Mouse (Mus musculus) heart, adult 9 months (tissue): ENCODE results near the gene Dlx2.

Experiments used
- DNase-seq, 2 experiments: peaks; one replicate each; pipeline ENCODE4 v3.0.0; 2022; ENCODE audit warnings: low spot score in 2 of 2

The Dlx2 gene

DNA sequence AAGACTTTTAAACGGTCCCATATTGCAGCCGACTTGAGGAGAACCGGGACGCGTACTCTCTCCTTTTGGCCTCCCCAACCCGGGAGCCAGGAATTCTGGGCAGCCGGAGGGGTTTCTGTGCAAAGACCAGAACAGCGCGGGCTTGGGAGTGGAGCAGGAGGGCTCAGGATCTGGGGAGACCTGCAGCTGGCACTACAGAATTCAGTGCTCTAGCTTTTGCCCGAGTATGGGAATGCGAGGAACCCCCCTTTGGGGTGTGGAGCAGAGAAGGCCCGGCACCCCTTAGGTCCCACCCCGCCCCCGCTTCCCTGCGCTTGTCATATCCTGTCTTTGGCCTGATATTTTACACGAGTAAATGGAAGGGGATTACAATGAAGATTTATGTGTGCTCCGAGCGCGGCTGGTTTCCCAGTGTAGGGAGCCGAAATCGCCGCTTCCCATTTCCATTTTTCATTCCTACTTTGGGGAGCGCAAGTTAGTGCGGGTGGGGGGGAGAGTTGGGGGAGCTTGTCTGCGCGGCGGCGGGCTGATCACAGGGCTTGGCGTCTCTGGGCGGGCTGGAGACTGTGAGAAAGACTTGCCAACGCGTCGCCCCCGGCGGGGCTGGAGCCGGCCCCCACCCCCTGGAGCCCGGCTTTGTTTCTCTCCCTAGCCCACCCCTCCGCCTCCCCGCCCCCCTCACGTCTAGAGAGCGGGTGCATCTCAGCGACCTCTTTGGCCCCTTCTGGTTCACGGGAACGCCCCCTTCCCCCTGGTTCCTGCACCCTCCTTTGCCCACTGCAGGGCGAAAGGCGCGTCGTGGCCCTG is 5.7 kb downstream of the Dlx2 start:
- no peak for DNase-seq

DNA sequence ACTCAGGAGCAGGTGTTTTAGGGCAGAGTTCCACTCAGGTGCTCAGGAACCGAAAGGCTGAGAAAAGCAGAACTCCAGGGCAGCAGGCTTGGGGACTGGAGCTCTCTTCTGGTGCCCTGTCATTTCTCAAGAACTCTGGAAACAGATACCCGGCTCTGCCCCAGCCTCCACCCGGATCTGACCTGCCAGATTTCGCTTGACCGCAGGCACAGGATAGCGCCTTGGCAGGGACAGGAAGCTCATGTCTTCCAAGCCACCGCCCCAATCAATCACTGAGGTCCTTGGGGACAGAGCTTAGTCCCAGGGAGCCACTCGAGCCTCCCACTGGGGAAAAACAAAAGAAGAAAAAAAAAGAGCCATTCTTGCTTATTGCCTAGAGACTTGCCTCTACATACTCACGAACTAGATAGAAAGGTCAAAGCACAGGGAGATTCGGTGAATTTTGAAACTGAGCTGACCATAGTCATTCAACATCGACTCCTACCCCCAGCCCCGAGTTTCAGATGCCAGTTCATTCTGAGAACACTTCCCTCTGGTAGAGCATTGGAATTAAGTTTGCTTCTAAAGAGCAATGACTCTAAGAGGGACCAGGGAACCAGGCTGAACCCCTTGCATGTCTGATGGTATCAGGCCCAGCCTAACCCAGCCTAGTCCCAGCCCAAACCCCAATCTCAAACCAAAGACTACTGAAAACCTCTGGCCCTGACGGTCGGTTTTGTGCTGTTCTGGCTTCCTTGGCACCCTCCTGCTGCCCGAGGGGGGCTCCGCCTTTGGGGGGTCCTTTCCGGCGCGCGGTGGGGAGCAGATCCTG is 12.1 kb downstream of the Dlx2 start:
- no peak for DNase-seq

DNA sequence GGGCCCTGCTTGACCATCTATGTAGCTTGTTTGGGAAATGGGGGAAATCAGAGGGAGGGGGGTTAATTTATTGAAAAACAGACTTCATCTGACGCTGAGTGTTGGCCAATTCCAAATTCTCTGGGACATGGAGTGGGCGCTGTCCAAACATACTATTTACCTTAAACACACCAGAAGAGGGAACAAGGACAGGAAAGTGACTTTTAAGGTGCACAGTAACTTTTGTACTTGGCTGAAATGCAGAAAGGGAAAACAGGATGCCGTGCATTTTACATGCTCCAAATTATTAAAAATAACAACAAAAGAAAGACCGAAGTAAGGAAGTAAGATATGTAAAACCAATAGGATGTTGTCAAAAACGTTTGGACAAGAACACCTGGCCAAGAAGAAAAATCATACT is 13.5 kb downstream of the Dlx2 start:
- no peak for DNase-seq

DNA sequence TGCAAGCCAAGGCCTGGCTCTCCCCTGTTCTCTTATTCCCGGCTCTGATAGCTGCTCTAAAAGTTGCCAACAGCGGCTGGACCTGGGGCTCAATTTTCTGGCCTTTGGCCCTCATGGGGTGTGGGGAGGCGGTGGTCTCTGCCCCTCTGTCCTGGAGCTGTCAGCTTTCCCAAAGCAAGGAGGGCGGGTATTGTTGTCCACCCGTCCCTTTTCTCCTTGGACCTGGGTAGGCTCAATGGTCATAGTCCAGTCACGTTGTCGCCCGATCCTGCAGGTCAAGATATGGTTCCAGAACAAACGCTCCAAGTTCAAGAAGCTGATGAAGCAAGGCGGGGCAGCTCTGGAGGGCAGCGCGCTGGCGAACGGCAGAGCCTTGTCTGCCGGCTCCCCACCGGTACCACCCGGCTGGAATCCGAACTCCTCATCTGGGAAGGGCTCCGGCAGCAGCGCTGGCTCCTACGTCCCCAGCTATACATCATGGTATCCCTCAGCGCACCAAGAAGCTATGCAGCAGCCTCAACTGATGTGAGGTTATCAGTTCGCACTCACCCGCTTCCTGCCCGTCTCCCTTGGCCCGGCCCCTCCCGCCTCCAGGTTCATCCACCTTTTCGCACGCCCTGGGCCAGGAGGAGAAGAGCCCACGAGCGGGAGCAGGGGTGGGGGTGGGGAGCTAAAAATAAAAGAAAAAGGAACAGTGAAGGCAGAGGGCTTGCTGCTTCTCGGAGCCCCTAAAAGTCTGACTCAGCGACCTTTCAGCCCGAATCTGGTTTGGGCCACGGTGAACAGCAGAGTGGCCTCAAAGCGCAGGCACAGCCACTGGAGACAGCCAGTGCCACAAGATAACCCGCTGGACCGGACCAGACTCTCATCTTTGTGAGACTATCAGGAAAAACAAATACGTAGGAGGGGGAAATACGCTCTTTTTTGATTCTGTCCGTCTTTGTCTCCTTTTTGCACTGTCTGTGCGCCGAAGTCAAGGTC is 14.3 kb downstream of the Dlx2 start:
- DNase-seq: no peak

DNA sequence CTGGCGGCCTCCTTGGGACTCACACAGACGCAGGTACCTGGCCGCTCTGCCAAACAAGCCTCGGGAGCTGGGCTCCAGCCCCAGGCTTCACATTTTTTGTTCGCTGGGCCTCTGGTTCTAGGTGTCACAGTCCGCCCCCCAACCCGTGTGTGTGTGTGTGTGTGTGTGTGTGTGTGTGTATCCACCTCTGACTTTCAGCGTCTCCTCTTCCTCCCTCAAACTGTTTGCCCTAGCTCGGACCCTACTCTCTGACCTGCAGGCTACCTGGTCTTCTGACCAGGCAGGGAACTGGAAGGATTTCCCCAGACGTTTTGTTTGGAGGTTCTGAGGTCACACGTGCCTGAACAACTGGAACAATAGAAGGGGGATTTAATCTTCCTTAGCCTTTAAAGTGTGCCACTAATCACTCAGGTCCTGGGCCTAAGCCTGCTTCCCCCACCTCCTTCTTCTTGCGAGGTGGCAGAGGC is 15.4 kb downstream of the Dlx2 start:
- no peak for DNase-seq

- DNase-seq: no peak
These were observed 16.0 kb downstream of the Dlx2 start for GRCm38 (mm10) chr2:71530391-71531123.

DNA sequence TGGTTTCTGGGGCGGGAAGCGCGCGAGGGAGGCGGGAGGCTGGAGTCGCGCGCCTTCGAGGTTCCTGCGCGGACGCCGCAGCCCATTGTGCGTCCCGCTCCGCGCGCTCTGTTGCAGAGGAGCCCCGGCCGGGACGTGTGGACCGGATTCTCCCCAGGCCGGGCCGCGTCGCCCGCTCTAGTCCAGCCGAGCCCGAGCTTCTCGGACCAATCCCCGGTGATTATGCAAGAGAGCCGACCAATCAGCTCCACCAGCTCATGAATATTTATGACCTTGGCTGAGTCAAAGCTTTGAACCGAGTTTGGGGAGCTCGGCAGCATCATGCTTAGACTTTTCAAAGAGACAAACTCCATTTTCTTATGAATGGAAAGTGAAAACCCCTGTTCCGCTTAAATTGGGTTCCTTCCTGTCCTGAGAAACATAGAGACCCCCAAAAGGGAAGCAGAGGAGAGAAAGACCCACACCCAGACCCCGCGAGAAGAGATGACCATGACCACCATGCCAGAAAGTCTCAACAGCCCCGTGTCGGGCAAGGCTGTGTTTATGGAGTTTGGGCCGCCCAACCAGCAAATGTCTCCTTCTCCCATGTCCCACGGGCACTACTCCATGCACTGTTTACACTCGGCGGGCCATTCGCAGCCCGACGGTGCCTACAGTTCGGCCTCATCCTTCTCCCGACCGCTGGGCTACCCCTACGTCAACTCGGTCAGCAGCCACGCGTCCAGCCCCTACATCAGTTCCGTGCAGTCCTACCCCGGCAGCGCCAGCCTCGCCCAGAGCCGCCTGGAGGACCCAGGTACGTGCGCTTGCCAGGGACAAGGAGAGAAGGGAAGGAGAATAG is 16.8 kb downstream of the Dlx2 start:
- DNase-seq: peak; percentile 66 to 72

- DNase-seq: no peak
These were observed 17.6 kb downstream of the Dlx2 start for GRCm38 (mm10) chr2:71528714-71529510.

DNA sequence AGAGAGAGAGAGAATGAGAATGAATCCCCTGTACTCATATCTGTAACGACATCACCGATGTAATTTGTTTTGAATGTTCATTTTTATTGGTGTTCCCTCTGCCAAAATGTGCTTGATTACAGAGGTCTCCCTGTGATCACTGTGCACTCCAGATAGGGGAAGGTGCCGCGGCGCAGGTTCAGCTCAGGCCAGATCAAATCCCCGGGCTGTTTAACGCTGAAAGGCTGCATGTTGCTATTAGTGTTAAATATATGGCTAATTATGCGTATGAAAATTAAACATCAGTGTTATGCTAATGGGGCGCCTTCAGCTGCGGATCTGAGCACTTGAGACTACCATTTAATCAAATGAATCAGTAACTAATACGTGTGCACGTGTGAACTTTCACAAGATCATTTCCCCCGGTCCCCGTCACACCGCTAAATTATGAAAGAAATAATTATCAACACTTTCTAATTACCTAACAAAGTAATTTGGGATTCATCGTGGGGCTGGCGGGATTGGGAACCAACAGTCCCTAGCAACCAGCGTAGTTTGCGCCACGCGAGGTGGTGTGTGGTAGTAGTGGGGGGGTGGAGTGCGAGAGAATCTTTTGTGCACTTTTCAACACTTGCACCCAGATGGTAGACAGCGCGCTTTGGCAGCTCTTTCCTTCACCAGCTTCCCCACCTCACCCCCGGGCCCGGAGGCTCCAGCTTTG is 18.4 kb downstream of the Dlx2 start, which contains the start of gene Dlx1:
Gene Dlx1 (plus strand): TSS at position 100 of the 700 bp plus-strand sequence.
- DNase-seq: no peak

- DNase-seq: no peak
These were observed 19.1 kb downstream of the Dlx2 start for GRCm38 (mm10) chr2:71527323-71528013.

DNA sequence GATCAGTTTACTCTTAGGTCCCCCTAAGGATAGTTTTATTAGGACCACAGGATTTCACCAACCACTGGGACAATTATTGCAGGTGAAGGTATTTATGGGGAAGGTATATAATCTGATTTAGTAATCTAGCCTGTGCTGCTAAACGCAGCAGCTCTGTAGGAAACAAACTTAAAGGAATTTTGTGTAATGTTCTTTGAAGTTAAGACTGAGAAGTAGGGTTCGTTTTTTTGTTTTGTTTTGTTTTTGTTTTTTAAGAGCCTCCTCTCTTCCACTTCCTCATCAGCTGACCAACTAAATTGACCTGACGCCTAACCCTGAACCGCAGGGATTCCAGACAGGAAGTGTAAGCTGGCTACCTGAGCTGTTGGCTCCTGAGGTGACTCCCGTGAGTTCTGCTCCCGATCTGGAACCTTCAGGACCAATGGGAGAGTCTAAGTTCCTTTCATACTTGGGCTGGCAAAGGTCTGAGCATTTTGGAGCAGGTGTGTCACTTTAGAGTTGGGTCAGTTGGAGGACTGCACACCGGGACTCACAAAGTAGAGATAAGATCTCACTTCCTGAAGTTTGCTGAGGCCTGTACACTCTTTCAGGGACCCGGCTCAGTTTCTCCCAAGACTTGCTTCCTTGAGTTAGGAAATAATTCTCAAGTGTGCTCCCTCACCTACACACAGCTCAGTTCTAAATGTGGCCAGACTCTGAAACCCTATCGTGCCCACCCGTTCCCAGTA is 19.8 kb downstream of the Dlx2 start:
- no peak for DNase-seq

DNA sequence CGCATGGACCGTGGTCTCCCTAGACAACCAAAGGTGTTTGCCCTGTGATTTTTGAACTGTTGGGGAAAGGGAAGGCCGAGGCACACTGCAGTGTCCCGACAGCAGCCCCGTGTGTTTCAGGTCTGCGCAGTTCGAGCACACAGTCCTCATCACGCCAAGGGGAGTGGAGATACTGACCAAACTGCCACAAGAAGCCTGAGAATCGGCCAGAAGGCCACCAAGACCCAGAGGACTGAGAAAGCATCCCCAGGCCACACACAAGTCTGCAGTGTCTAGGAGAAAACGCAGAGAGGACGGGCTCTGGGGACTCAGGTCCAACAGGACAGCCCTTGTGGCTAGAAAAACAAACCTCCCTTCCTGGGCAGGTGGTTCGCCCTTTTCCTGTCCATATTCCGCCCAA is 21.8 kb downstream of the Dlx2 start:
- no peak for DNase-seq

GRCm38 (mm10) chr2:71523431-71523830 is 23.1 kb downstream of the Dlx2 start:
- DNase-seq: no peak

DNA sequence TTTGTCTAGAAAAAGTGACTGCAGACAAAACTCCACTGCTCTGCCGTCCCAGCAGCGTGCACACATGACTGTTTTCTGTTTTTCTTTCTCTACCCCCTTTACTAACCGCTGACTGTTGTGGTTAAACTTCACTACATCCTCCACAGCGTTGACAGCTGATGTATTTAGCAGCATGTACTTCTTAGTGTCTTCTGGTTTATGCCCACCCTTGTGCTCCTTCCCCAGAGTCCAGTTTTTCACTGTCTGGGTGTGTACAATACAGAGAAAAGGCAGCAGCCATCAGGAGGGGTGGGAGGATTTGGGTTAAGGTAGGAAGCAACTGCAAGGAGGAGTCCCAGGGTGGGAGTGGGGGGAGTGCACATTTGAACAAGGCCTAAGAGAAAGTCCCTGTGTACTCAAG is 23.7 kb downstream of the Dlx2 start:
- no peak for DNase-seq

DNA sequence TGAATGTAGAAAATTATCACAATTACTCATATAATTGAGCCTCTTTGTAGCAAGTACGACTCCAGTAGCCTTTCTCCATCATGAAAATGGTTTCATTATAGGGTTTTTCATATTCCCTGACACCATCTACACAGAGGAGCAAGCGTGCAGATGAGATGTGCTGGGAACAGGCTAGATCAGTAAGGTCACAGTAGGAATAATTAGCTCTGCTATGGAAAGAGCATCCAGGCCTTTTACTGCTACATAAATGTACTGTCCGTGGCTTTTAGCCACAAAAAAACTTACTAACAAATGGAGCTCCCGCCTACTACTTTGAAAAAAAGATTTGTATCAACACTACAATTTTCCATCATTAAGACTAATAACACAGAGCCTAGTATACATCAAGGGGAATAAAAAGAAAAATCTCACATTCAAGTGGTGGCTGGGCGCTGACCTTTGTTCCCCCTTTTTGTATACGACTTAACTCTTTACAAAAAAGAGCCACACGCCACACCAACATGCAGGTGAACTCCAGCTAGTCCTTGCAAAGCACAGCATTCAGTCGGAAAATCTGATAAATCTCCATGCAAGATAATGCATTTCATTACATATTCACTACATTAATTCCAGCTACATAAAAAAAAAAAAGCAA is 29.0 kb downstream of the Dlx2 start:
- no peak for DNase-seq

- no peak for DNase-seq
These were observed 29.6 kb downstream of the Dlx2 start for GRCm38 (mm10) chr2:71516995-71517394.

DNA sequence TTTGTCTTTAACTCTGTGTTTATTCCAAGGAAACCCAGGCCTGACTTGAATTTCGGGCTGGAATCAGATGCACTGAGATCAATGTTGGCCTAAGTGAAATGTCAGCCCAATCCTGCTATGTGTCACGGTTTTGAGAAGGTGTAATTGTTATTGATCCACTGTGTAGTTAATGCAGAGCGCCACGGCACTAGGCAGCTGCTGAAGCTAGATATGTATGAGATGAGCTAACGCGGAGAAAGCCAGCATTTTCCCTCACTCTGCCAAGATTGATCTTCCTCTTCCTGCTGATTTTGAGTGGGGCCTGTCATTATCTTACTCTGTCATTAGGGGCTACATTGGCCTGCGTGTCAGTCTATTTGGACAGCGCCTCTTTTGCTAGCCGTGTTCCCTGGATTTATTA is 34.2 kb downstream of the Dlx2 start:
- no peak for DNase-seq
